Mouse (Mus musculus) ES-E14 (cell line): ENCODE results near the gene Dync1i1. TPM values are rescaled to one million over a fixed set of nuclear protein-coding genes. Genes with fewer than 3 reads are reported as not detected.

Experiments used
- DNase-seq: peaks from one replicate; pipeline ENCODE4 v3.0.0-alpha.2; 2013; ENCODE audit warnings: low read depth, low spot score
- H3K27ac ChIP-seq: 2 replicates; pipeline ENCODE4 v1.5.1; 2012; ENCODE audit warnings: low read depth, mild to moderate bottlenecking, low read length, moderate library complexity, mixed read lengths; ENCODE audit not compliant: poor library complexity, insufficient read depth, severe bottlenecking
- H3K36me3 ChIP-seq: 2 replicates; pipeline ENCODE4 v1.6.1; 2012; ENCODE audit warnings: mild to moderate bottlenecking, low read length, moderate library complexity, mixed read lengths; ENCODE audit not compliant: control insufficient read depth, poor library complexity, insufficient read depth, severe bottlenecking
- H3K4me1 ChIP-seq, 2 experiments: fragments of 150-350 bp in 1 of 2; sonication (generic) in 1 of 2; 2 replicates each; pipeline ENCODE4 v1.6.1; 2012; ENCODE audit warnings: low read length in 2 of 2, mild to moderate bottlenecking in 1 of 2, mixed read lengths in 1 of 2; ENCODE audit not compliant: control insufficient read depth in 2 of 2, insufficient read depth in 2 of 2, poor library complexity in 1 of 2
- H3K4me3 ChIP-seq, 2 experiments: fragments of 150-350 bp in 1 of 2; sonication (generic) in 1 of 2; 2 replicates each; pipeline ENCODE4 v1.5.1; 2012; ENCODE audit warnings: low read length in 2 of 2, low read depth in 1 of 2, mild to moderate bottlenecking in 1 of 2, mixed read lengths in 1 of 2; ENCODE audit not compliant: insufficient read depth in 1 of 2, poor library complexity in 1 of 2, severe bottlenecking in 1 of 2
- H3K9ac ChIP-seq: 2 replicates; pipeline ENCODE4 v1.6.1; 2012; ENCODE audit warnings: low read depth, mild to moderate bottlenecking, low read length, mixed read lengths; ENCODE audit not compliant: poor library complexity, insufficient read depth, severe bottlenecking
- H3K9me3 ChIP-seq: fragments of 150-350 bp; sonication (generic); 2 replicates; pipeline ENCODE4 v1.6.1; 2012; ENCODE audit warnings: low read depth, mild to moderate bottlenecking, low read length; ENCODE audit not compliant: control insufficient read depth, insufficient read depth
- CHD2 ChIP-seq: IDR thresholded peaks from 2 replicates; pipeline ENCODE4 v1.6.1; 2014; ENCODE audit warnings: mild to moderate bottlenecking, low read depth, low read length, inconsistent platforms
- HCFC1 ChIP-seq: IDR thresholded peaks from 2 replicates; pipeline ENCODE4 v1.6.1; 2012; ENCODE audit warnings: low read length, inconsistent platforms, borderline replicate concordance; ENCODE audit not compliant: insufficient read depth
- MAFK ChIP-seq: IDR thresholded peaks from 2 replicates; pipeline ENCODE4 v1.6.1; 2014; ENCODE audit warnings: mild to moderate bottlenecking, low read depth, low read length, inconsistent platforms; ENCODE audit not compliant: insufficient read depth
- ZC3H11A ChIP-seq: IDR thresholded peaks from 2 replicates; pipeline ENCODE4 v1.6.1; 2012; ENCODE audit warnings: low read depth, mild to moderate bottlenecking, inconsistent platforms, low read length, borderline replicate concordance
- ZNF384 ChIP-seq: IDR thresholded peaks from 2 replicates; pipeline ENCODE4 v1.6.1; 2012; ENCODE audit warnings: low read depth, low read length, inconsistent platforms
- in situ Hi-C, 2 experiments: fragments of 600-800 bp; cut with MboI; formaldehyde crosslinking; loops; one replicate each; pipeline ENCODE4 v1.15.1; 2025; ENCODE audit warnings: low sequenced_read_pairs in 2 of 2, inconsistent platforms in 1 of 2; ENCODE audit not compliant: unreplicated experiment in 2 of 2
- total RNA-seq: library from RNA; depleted of rRNA; stranded (reverse); fragments of 300-350 nt; gene quantifications from 2 replicates; pipeline ENCODE4 v1.2.3, GENCODE M21; 2012

The Dync1i1 gene
- total RNA-seq, 1 experiment, result 0.71 TPM

- TF ChIP-seq MAFK (no peak), ZNF384 (no peak), CHD2 (no peak), HCFC1 (no peak), ZC3H11A (no peak)
- no peak overlapping the region for H3K4me3 ChIP-seq
- H3K36me3 ChIP-seq, result no peaks in the 10 kb centered on the region
- no peak overlapping the region for H3K27ac ChIP-seq
- in situ Hi-C loops, result no loop called here
- peaks cover 0 to 1% of the 10 kb centered on the region in 2 experiments; a peak in 1 of 4 replicates for H3K4me1 ChIP-seq
- H3K9ac ChIP-seq, result no peak overlapping the region
- no peaks in the 10 kb centered on the region for H3K9me3 ChIP-seq
- no peak for DNase-seq
Observed at GRCm38 (mm10) chr6:5830717-5831116, 105.3 kb downstream of the Dync1i1 start.

- Histone ChIP-seq H3K9me3 (no peaks in the 10 kb centered on the region), H3K4me1 (peaks cover 0 to 1% of the 10 kb centered on the region in 2 experiments; a peak in 1 of 4 replicates), H3K36me3 (no peaks in the 10 kb centered on the region), H3K4me3 (no peak overlapping the region), H3K9ac (no peak overlapping the region), H3K27ac (no peak overlapping the region)
- in situ Hi-C loops, result no loop called here
- DNase-seq, result no peak
- TF ChIP-seq ZNF384, result no peak
- no peak for TF ChIP-seq ZC3H11A
Observed at GRCm38 (mm10) chr6:5831233-5831632, 105.8 kb downstream of the Dync1i1 start.

- in situ Hi-C loops, result no loop called here
- DNase-seq, result no peak
- peaks cover 0 to 1% of the 10 kb centered on the region in 2 experiments; a peak in 1 of 4 replicates for H3K4me1 ChIP-seq
- TF ChIP-seq ZC3H11A, result no peak
- TF ChIP-seq ZNF384, result no peak
- no peak for TF ChIP-seq CHD2
- TF ChIP-seq HCFC1, result no peak
- no peak for TF ChIP-seq MAFK
- no peaks in the 10 kb centered on the region for H3K36me3 ChIP-seq
- no peak overlapping the region for H3K27ac ChIP-seq
- no peak overlapping the region for H3K4me3 ChIP-seq
- no peak overlapping the region for H3K9ac ChIP-seq
- no peaks in the 10 kb centered on the region for H3K9me3 ChIP-seq
Observed at GRCm38 (mm10) chr6:5832838-5833237, 107.4 kb downstream of the Dync1i1 start.

GRCm38 (mm10) chr6:5842466-5842865 is 117.0 kb downstream of the Dync1i1 start:
- Histone ChIP-seq H3K36me3 (peaks cover 3% of the 10 kb centered on the region; the same call in 1 of the 2 replicates), H3K4me3 (no peak overlapping the region), H3K9ac (no peak overlapping the region), H3K27ac (no peak overlapping the region), H3K9me3 (peaks cover 4% of the 10 kb centered on the region; the same call in 1 of the 2 replicates), H3K4me1 (no peaks in the 10 kb centered on the region)
- TF ChIP-seq HCFC1 (no peak), ZNF384 (no peak), ZC3H11A (no peak), MAFK (no peak), CHD2 (no peak)
- in situ Hi-C loops, result no loop called here
- DNase-seq, result no peak

GRCm38 (mm10) chr6:5846154-5846553 is 120.7 kb downstream of the Dync1i1 start:
- no peak for DNase-seq
- H3K9ac ChIP-seq, result no peak overlapping the region
- H3K4me1 ChIP-seq, result no peaks in the 10 kb centered on the region
- peaks cover 5% of the 10 kb centered on the region; the same call in 1 of the 2 replicates for H3K9me3 ChIP-seq
- in situ Hi-C loops, result no loop called here
- H3K4me3 ChIP-seq, result no peak overlapping the region
- no peak for TF ChIP-seq ZC3H11A
- no peak for TF ChIP-seq CHD2
- no peak for TF ChIP-seq ZNF384
- no peak for TF ChIP-seq HCFC1
- no peak for TF ChIP-seq MAFK
- H3K36me3 ChIP-seq, result peaks cover 3% of the 10 kb centered on the region; the same call in 1 of the 2 replicates
- no peak overlapping the region for H3K27ac ChIP-seq
